Mouse (Mus musculus): ENCODE measurements around the gene Pptc7.

Pptc7 gene

GRCm38 (mm10) chr5:122284183-122285028 is at the start of gene Pptc7:
TSS of gene Pptc7 (plus strand) at chr5:122284365.
- peak; percentile 92 to 95 for DNase-seq (ENCODE audit: low spot score in 2 of 2)

- peak; percentile 54 to 58 for DNase-seq (ENCODE audit: low spot score in 2 of 2)
These were observed 48.8 kb upstream of the Pptc7 start for GRCm38 (mm10) chr5:122235196-122235836.

DNA sequence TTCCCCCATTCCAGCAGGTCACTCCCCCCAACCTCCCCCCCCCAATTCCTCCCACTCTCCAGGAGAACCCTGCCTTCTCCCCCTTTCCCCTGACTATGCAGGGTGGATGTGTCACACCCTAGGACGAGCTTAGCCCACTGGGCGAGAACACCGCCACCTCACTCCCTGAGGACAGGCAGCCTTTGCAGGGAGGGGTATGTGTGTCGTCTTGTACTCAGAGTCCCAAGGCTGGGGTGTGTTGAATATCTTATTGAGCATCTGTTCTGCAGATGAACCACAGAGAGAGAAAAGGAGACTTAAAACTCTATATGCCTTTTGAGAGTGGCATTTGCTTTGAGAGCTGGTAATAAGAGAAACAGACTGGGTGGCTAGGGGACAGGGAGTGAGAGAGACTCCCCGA is 47.0 kb upstream of the Pptc7 start:
- DNase-seq (ENCODE audit: low spot score in 2 of 2) = no peak

GRCm38 (mm10) chr5:122239618-122240017 is 44.5 kb upstream of the Pptc7 start:
- no peak for DNase-seq (ENCODE audit: low spot score in 2 of 2)

DNA sequence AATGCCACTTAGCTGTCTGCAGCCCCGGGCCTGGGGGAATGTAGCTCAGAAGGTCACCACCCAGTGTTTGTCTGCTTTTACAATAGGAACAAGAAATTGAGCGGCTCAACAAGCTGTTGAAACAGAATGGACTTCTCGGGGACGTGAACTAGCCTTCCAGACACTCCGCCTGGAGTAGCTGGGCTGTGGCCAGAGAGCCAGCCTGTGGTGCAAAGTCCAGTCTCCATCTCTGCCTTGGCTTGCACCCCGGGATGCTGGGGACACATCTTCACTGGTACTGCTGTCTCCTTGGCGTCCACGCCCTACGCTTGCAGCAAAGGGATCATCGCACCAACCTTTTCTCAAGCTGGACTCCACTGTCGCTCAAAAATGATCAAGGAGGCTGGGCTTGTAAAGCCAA is 43.6 kb upstream of the Pptc7 start:
- DNase-seq (ENCODE audit: low spot score in 2 of 2) = no peak

DNA sequence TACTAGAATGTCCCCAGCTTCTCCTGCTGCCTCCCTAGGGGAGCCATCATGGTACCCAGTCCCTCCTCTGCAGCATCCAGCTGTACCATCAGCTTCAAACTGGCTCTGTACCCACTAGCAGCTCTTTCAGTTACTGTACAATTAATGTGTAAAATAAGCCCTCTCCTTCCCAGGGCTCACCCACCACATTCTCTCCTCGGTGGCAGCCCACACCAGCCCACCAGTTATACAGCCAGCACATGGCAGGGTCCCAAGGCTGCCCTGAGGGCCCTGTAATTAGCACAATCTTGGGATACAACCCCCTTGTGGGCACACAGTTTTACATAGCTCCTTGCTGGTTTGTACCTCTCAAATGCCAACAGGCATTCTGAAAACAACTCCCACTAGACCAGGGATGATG is 43.2 kb upstream of the Pptc7 start:
- DNase-seq (ENCODE audit: low spot score in 2 of 2) = no peak

DNA sequence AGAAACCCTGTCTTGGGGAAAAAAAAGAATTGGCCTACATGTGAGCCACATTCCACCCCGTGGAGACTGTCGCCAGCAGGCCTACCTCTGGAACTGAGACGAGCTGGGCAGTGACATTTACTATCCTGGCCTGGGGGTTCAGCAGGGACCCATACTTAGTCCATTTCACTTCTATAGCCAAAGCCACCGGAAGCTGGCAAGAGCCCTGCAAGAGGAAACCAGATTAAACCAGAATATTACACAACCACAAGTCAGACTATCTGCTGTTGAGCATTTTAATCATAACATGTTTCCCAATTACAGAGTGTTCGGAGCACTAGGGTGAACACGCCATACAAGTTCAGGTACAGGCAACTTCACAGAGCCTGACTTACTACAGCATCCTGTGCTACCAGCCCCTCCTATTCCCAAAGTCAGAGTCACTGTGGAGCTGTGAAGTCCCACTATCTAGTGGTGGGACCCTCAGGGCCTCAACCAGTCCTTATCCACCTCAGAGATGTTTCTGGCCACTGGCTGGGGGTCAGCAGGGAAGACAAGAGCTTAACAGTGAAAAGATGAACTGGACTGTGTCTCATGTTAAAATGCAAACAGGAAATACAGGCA is 41.5 kb upstream of the Pptc7 start:
- no peak for DNase-seq (ENCODE audit: low spot score in 2 of 2)

DNA sequence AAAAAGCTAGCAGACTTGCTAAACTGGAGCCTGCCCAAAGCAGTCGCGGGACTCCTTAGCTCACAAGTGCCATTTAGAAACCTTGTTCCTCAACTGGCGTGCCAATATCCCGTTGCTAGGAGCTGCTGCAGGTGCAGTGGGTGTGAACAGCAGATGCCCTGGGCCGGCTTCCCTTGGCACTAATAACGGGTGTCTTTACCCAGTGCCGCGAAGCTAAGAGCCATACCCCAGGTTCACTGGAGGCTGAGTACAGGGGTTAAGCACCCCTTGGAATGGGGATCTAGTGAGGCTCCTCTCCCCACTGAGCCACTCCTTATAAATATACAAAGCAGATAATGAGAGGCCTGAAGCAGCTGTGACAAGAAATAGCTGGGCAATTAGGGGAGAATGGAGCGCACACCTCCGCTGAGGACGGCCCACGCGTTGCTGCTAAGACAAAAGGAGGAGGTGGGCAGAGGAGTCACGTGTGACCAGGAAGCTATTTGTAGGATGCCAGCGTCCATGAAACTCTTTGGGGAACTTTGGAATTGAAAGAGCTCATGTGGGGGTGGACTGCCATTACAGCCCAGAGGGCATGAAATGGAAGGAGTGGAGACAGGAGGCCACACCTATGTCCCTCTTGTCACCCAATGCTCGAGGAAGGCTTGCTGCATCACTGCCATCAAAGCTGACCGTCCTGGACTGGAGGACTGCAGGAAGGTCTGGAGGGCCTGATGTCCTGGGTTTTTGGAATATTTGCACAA is 40.2 kb upstream of the Pptc7 start:
- DNase-seq (ENCODE audit: low spot score in 2 of 2) = no peak

DNA sequence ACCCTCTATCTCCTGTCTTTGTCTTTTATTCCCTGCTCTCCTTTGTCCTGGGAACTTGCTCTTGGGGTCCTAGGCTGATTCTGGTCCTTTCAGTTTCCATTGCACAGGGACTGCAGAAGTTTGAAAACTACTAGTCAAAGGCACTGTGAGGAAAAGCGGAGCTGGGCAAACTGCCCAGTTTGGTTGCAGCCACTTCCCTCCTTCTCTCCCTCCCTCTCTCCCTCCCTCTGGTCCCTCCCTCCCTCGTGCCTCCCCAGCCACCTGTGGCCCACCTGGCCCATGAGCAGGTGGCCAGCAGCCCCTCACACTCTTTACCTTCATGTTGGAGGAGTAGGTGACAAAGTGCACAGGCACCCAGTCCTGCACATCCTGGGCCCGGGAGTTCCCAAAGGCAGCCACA is 39.0 kb upstream of the Pptc7 start:
- no peak for DNase-seq (ENCODE audit: low spot score in 2 of 2)

DNA sequence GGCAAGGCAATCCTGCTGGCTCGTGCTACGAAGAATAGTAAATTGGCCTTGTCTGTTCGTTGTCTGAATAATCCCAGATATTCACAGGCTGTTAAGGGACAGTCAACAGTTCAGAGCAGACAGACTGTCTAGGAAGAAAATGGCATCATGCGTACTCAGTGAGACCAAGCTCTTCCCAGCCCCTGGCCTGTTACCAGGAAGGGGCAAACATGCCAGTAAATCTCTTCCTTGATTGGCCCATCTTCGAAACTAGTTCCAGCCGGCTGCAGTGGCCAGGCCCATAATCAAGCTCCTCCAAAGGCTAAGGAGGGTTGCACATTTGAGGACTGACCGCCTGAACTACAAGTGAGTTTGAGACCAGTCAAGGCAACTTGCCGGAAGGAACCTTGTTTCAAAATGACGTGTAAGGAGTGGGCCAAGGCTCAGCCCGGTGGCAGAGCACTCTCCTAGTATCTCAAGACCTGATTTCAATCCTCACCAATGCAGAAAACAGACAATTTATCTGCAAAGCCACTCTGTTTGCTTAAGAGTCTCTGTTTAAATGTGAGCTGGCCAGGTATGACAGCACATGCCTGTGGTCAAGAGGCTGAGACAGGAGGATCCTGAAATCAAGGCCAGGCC is 37.5 kb upstream of the Pptc7 start:
- no peak for DNase-seq (ENCODE audit: low spot score in 2 of 2)

DNA sequence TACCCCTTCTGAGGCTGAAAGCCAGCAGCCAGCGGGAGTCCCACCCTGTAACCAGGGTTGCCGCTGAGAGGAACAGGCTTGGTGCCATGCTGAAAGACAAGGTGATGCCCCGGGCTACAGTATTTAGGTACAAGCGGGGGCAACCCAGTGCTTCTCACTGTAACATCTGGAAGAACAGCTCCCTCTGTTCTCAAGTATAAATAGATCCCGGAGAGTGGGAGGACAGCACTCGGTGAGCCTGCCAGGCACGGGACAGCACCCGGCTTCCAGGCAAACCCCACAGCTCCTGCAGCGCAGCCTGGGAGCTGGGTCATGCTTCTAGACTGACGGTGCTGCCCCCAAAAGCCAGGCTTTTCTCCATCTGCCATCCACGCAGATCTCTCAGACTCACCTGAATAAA is 36.6 kb upstream of the Pptc7 start:
- no peak for DNase-seq (ENCODE audit: low spot score in 2 of 2)

- no peak for DNase-seq (ENCODE audit: low spot score in 2 of 2)
These were observed 36.2 kb upstream of the Pptc7 start for GRCm38 (mm10) chr5:122247934-122248333.

DNA sequence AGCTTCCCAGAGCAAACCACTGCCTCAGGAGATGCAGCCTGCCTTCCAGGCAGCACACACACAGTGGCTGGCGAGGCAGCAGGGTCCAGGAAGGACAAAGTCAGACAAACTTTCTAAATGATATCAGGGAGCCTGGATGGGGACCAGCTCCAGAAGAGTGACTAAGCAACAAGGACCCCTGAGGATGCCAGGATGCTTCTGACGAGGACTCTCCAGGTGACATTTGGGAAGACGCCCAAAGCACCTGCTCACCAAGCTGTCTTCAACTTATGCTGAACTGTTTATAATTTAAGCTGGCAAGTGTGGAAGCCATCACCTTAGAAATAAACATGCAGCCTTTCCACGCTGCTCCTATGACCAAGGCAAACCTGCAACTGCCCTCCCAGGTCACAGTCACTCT is 34.9 kb upstream of the Pptc7 start:
- DNase-seq (ENCODE audit: low spot score in 2 of 2) = no peak

DNA sequence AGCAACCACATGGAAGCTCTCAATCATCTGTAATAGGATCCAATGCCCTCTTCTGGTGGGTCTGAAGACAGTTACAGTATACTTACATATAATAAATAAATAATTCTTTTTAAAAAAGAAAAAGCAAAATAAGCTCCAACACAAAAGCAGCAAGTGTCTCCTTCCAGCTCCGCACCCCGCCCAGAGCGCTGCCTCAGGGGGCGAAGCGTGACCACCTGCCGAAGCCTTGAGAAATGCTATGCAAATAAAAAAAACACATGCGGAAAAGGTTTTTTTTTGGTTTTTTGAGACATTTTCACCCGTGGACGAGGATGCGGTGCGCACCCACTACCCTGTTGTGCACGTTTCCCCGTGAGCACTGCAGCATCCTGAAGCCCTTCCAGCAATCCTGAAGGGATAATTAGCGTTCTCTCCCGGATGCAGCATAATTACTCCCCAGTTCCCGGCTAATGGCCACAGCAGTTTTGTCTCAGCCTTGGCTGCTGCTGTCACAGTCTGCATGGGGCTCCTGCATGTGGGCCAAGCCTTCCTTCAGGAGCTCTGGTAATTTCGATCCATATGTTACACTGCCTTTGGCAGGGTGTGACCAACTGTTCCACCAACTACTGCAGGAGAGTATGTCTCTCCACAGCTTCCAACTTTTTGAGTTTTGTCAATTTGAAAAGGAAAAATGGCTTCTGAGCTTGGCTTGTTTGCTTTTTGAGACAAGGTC is 32.1 kb upstream of the Pptc7 start:
- DNase-seq (ENCODE audit: low spot score in 2 of 2) = peak in 1 of 2 experiments; percentile 51

GRCm38 (mm10) chr5:122258027-122258741 is 26.0 kb upstream of the Pptc7 start:
- peak; percentile 68 to 69 for DNase-seq (ENCODE audit: low spot score in 2 of 2)

DNA sequence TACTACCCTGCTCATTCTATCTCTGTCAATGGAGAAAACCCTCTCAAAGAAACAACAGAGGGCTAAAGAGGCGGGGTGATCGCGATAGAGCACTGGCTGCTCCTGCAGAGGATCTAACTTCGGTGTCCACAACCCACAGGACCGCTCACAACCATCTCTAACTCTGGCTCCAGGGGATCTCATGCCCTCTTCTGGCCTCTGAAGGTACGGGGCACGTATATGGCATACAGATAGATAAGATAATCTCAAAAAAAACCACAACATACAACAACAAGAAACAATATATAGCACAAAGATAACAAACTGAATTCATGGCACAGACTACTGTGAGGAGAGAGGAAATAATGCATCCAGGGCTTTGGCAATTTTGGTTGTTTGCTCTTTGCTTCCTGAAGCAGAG is 22.1 kb upstream of the Pptc7 start:
- peak; percentile 72 to 76 for DNase-seq (ENCODE audit: low spot score in 2 of 2)

DNA sequence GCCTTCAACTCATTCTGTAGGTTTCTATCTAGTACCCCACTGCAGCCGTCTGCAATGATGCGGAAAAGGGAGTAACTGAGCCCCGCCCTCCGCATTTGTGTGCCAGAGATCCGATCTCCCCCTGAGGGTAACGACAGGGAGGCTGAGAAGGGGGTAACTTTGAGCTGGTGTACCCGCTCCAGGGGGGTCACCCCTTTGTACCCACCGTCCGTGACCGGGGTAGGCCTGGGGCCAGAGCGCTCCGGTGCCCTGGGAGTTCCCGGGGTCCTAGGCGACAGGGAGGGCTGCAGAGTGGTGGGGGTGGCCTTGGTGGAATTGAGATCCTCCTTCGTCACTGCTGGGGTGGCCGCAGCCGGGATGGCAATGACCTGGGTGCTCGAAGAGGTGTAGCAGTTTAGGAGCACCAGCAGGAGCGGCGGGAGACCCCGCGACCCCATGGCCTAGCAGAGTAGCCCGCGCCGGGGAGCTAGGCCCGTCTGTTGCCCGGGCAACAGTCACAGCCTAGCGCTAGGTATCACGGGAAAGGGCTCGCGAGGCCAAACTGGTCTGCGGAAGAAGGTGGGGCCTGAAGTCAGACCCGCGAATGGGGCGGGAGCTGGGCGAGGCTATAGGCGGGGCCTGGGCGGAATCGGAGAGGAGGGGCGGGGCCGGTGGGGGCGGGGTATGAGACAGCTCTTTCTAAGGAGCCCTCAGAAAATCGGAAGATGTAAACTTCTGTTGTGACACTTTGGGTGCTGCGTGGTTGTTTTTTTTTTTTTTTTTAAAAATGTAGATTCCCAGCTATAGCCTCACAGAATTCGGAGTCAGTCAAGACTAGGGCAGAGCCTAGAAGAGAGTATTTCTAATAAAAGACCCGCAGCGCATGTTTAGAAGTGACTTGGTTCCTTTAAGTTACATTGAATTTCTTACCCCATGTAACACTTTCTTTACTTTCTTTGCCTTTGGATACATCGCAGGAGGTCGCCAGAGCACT is 19.9 kb upstream of the Pptc7 start, which contains the start of gene Tctn1:
Gene Tctn1, minus strand, starts transcription at position 528 of the 973 bp plus-strand sequence.
- peak; percentile 91 to 93 for DNase-seq (ENCODE audit: low spot score in 2 of 2)

DNA sequence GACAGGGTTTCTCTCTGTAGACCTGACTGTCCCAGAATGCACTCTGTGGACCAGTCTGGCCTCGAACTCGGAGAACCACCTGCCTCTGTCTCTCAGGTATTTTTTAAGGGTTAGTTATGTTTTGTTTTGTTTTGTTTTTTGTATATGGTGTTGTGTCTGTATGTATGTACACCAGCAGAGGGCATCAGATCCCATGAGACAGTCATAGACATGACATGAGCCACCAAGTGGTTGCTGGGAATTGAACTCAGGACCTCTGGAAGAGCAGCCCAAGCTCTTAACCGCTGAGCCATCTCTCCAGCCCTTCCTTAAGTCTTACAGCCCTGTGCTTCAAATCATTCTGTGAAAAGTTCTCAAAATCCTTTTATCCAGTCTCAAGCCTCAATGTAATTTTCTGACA is 19.0 kb upstream of the Pptc7 start:
- DNase-seq (ENCODE audit: low spot score in 2 of 2) = no peak

- no peak for DNase-seq (ENCODE audit: low spot score in 2 of 2)
These were observed 18.2 kb upstream of the Pptc7 start for GRCm38 (mm10) chr5:122265942-122266341.
